Mouse (Mus musculus): Measurements from ENCODE around the gene Rpl36a.

The Rpl36a gene

GRCm38 (mm10) chrX:134599922-134600565 lies 14.6 kb downstream of the Rpl36a start:
- DNase-seq (ENCODE audit: low read depth, low spot score): peak; percentile 9

- peak; percentile 96 for DNase-seq (ENCODE audit: low read depth, low spot score)
These were observed 15.4 kb downstream of the Rpl36a start, which contains the start of the genes Gla and Hnrnph2 for GRCm38 (mm10) chrX:134600659-134601379. TSS of gene Gla (minus strand) at chrX:134601125. TSS of gene Hnrnph2 (plus strand) at chrX:134601179.

- peak; percentile 60 for DNase-seq (ENCODE audit: low read depth, low spot score)
These were observed 16.1 kb downstream of the Rpl36a start for GRCm38 (mm10) chrX:134601380-134602120.

- DNase-seq (ENCODE audit: low read depth, low spot score): peak; percentile 71
These were observed 24.0 kb downstream of the Rpl36a start for GRCm38 (mm10) chrX:134609472-134609871.

- DNase-seq (ENCODE audit: low read depth, low spot score): no peak
These were observed 25.5 kb downstream of the Rpl36a start for GRCm38 (mm10) chrX:134610984-134611383.

GRCm38 (mm10) chrX:134612285-134612959 lies 27.0 kb downstream of the Rpl36a start:
- peak; percentile 18 for DNase-seq (ENCODE audit: low read depth, low spot score)

- peak; percentile 47 for DNase-seq (ENCODE audit: low read depth, low spot score)
These were observed 28.9 kb downstream of the Rpl36a start for GRCm38 (mm10) chrX:134614306-134614705.

GRCm38 (mm10) chrX:134619695-134620094 lies 34.2 kb downstream of the Rpl36a start:
- no peak for DNase-seq (ENCODE audit: low read depth, low spot score)

- no peak for DNase-seq (ENCODE audit: low read depth, low spot score)
These were observed 34.9 kb downstream of the Rpl36a start for GRCm38 (mm10) chrX:134620254-134620865.

- no peak for DNase-seq (ENCODE audit: low read depth, low spot score)
These were observed 36.2 kb downstream of the Rpl36a start for GRCm38 (mm10) chrX:134621685-134622084.

- DNase-seq (ENCODE audit: low read depth, low spot score): no peak
These were observed 37.9 kb downstream of the Rpl36a start for GRCm38 (mm10) chrX:134623350-134623749.

- DNase-seq (ENCODE audit: low read depth, low spot score): no peak
These were observed 42.7 kb downstream of the Rpl36a start for GRCm38 (mm10) chrX:134628200-134628599.

GRCm38 (mm10) chrX:134632710-134633109 lies 47.3 kb downstream of the Rpl36a start:
- DNase-seq (ENCODE audit: low read depth, low spot score): no peak

GRCm38 (mm10) chrX:134635111-134635510 lies 49.7 kb downstream of the Rpl36a start:
- no peak for DNase-seq (ENCODE audit: low read depth, low spot score)

- DNase-seq (ENCODE audit: low read depth, low spot score): no peak
These were observed 50.4 kb downstream of the Rpl36a start for GRCm38 (mm10) chrX:134635860-134636259.

All from CD4-positive, CD25-positive, alpha-beta regulatory T cell, adult 2 months (primary cell).